Mouse (Mus musculus) intestine, postnatal 0 days (tissue): Measurements from ENCODE around the gene Rgs17. TPM values are rescaled to one million over a fixed set of nuclear protein-coding genes. Genes with fewer than 3 reads are reported as not detected.
A peak's percentile ranks its signal among the peaks of the same experiment; 100 is the strongest.

Experiments
- ATAC-seq: fragments of 200-750 bp; cut with Nextera tagmentation; 2 replicates; pipeline ENCODE4 v1.8.0; 2017; ENCODE audit warnings: mild to moderate bottlenecking, moderate TSS enrichment, moderate library complexity
- H3K27ac ChIP-seq: fragments of 300-500 bp; sonication (generic); 2 replicates; pipeline ENCODE4 v1.5.1; 2014; ENCODE audit warnings: mild to moderate bottlenecking, low read depth, low read length, moderate library complexity
- H3K27me3 ChIP-seq: fragments of 300-500 bp; sonication (generic); replicated peaks from 2 replicates; pipeline ENCODE4 v1.6.1; 2014; ENCODE audit warnings: low read length, mixed read lengths; ENCODE audit not compliant: control insufficient read depth, insufficient read depth
- H3K36me3 ChIP-seq: fragments of 300-500 bp; sonication (generic); 2 replicates; pipeline ENCODE4 v1.6.1; 2014; ENCODE audit warnings: mild to moderate bottlenecking, moderate library complexity; ENCODE audit not compliant: control insufficient read depth, insufficient read depth
- H3K4me1 ChIP-seq: fragments of 300-500 bp; sonication (generic); replicated peaks from 2 replicates; pipeline ENCODE4 v1.6.1; 2014; ENCODE audit warnings: antibody characterized with exemption, low read length, mixed read lengths; ENCODE audit not compliant: control insufficient read depth, insufficient read depth
- H3K4me2 ChIP-seq: fragments of 300-500 bp; sonication (generic); replicated peaks from 2 replicates; pipeline ENCODE4 v1.6.1; 2014; ENCODE audit warnings: low read depth, mild to moderate bottlenecking, moderate library complexity
- H3K4me3 ChIP-seq: fragments of 300-500 bp; sonication (generic); 2 replicates; pipeline ENCODE4 v1.5.1; 2014; ENCODE audit warnings: low read depth, low read length
- H3K9ac ChIP-seq: fragments of 300-500 bp; sonication (generic); 2 replicates; pipeline ENCODE4 v1.6.1; 2014; ENCODE audit warnings: mild to moderate bottlenecking, low read depth, low read length
- H3K9me3 ChIP-seq: fragments of 300-500 bp; sonication (generic); 2 replicates; pipeline ENCODE4 v1.6.1; 2016; ENCODE audit warnings: mixed run types; ENCODE audit not compliant: control insufficient read depth
- CTCF ChIP-seq: sonication (generic); IDR thresholded peaks from 2 replicates; pipeline ENCODE4 v1.5.1; 2016; ENCODE audit warnings: low read depth, mild to moderate bottlenecking, control low read depth, antibody characterized with exemption, moderate library complexity
- WGBS: fragments of 180-500 bp; shearing (Covaris S2); extraction: QIAGEN DNeasy Blood & Tissue Kit; methylation state at CpG from one replicate; pipeline ENCODE4 v1.1.7; 2014; 5-methylcytosine and 5-hydroxymethylcytosine counted together
- polyA plus RNA-seq: library from polyadenylated mRNA; unstranded; fragments of >200 nt; fragmentation: Nextera tagmentation; extraction: Ambion mirVana; gene quantifications from 2 replicates; pipeline ENCODE4 v1.2.1, GENCODE M21; 2015

Rgs17 gene
- polyA plus RNA-seq, 1 experiment from 2014 or later = 1.3 TPM

- peak overlapping the region; percentile 95 for H3K4me2 ChIP-seq
- H3K9ac ChIP-seq = no peak overlapping the region
- H3K9me3 ChIP-seq = no peaks in the 10 kb centered on the region
- no peak overlapping the region for H3K27ac ChIP-seq
- TF ChIP-seq CTCF = no peak
- peak overlapping the region; percentile 53 for H3K4me3 ChIP-seq
- no peaks in the 10 kb centered on the region for H3K4me1 ChIP-seq
- peak; percentile 21; the same call in 1 of the 2 replicates for ATAC-seq
- WGBS = under 1% methylated on average over 12 of the region's 12 CpGs
- no peaks in the 10 kb centered on the region for H3K36me3 ChIP-seq
- H3K27me3 ChIP-seq = no peaks in the 10 kb centered on the region; the same call in 1 of the 2 replicates
Measured at GRCm38 (mm10) chr10:5921031-5921551, 1.1 kb downstream of the Rgs17 start.

DNA sequence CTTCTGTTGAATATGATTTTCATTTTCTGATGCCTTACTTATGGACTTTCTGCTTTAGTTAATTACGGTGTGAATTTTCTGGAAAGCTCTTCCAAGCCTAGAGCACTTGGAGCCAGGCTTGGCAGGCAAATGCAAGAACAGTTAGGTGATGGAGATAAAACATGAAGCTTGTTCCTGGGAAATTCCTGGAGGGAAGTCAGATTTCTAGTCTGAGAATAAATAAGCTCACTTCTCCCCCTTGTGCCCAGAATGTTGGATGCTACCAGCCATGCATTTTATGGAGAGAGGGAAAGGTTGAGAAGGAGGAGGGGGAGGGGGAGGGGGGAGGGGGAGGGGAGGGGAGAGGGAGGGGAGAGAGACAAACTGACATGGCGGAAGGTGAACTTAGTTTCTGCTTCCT is 17.8 kb downstream of the Rgs17 start:
- no peak for TF ChIP-seq CTCF
- no peaks in the 10 kb centered on the region for H3K9me3 ChIP-seq
- no peak overlapping the region for H3K27ac ChIP-seq
- no peak for ATAC-seq
- H3K4me2 ChIP-seq = no peak overlapping the region
- H3K27me3 ChIP-seq = no peaks in the 10 kb centered on the region
- H3K36me3 ChIP-seq = no peaks in the 10 kb centered on the region
- no peak overlapping the region for H3K9ac ChIP-seq
- H3K4me1 ChIP-seq = no peaks in the 10 kb centered on the region
- no peak overlapping the region for H3K4me3 ChIP-seq
- WGBS = 86% methylated on average over 2 of the region's 2 CpGs

DNA sequence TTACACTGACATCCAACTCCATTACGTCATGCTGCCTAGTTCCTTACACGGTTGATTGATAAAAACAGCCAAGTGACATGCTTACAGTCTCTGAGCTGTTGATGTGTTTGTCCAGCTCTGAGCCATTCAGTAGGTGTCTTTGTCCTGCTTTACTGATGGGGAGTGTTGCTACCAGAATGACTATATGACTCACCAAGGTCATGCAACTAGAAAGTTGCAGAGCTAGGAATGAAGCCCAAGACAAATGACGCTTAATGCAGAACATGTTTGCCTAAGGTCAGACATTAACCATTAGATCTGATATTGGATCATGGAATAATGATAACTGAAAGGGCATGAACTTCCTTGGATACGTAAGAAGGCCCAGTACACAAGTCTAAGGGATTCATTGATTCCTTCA is 20.4 kb downstream of the Rgs17 start:
- H3K4me3 ChIP-seq = no peak overlapping the region
- no peak overlapping the region for H3K4me2 ChIP-seq
- WGBS = 38% methylated on average over 4 of the region's 4 CpGs
- no peak for TF ChIP-seq CTCF
- no peaks in the 10 kb centered on the region for H3K27me3 ChIP-seq
- no peaks in the 10 kb centered on the region for H3K4me1 ChIP-seq
- no peaks in the 10 kb centered on the region for H3K9me3 ChIP-seq
- no peak overlapping the region for H3K9ac ChIP-seq
- H3K27ac ChIP-seq = no peak overlapping the region
- H3K36me3 ChIP-seq = no peaks in the 10 kb centered on the region
- no peak for ATAC-seq

GRCm38 (mm10) chr10:5900731-5901130 is 21.5 kb downstream of the Rgs17 start:
- H3K9ac ChIP-seq = no peak overlapping the region
- no peak overlapping the region for H3K4me2 ChIP-seq
- H3K4me3 ChIP-seq = no peak overlapping the region
- no peaks in the 10 kb centered on the region for H3K36me3 ChIP-seq
- TF ChIP-seq CTCF = no peak
- ATAC-seq = no peak
- no peaks in the 10 kb centered on the region for H3K4me1 ChIP-seq
- no peaks in the 10 kb centered on the region for H3K27me3 ChIP-seq
- no peak overlapping the region for H3K27ac ChIP-seq
- no peaks in the 10 kb centered on the region for H3K9me3 ChIP-seq
- 36% methylated on average over 6 of the region's 6 CpGs for WGBS

- no peak overlapping the region for H3K9ac ChIP-seq
- no peak overlapping the region for H3K4me3 ChIP-seq
- WGBS = 65% methylated on average over 3 of the region's 3 CpGs
- no peak for TF ChIP-seq CTCF
- H3K4me1 ChIP-seq = no peaks in the 10 kb centered on the region
- H3K27me3 ChIP-seq = no peaks in the 10 kb centered on the region
- no peak overlapping the region for H3K4me2 ChIP-seq
- no peak for ATAC-seq
- no peaks in the 10 kb centered on the region for H3K9me3 ChIP-seq
- H3K27ac ChIP-seq = no peak overlapping the region
- no peaks in the 10 kb centered on the region for H3K36me3 ChIP-seq
Measured at GRCm38 (mm10) chr10:5877106-5877505, 45.1 kb downstream of the Rgs17 start.

DNA sequence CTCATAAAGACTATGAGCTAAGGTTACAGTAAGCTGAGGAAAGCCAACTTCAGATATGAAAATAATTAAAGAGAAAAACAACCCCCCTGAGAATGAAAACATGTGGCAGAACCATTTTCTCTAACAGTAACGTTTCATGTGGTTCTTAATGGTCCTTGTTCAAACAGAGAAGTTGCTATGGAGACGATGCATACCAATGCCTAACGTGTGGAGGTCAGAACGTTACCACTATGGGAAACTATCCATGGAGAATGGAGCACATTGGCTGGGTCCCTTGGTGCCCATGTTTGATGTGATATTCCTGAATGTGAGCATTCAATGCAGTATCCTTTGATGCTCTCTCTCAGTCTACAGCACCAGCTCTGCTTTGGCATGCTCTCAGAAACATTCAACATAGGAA is 51.1 kb downstream of the Rgs17 start:
- no peak for ATAC-seq
- no peak for TF ChIP-seq CTCF

More for the DNA sequence above, 51.1 kb downstream of the Rgs17 start:
- Histone ChIP-seq H3K4me3 (no peak overlapping the region), H3K9ac (no peak overlapping the region), H3K4me2 (no peak overlapping the region), H3K9me3 (no peaks in the 10 kb centered on the region), H3K27me3 (no peaks in the 10 kb centered on the region), H3K36me3 (no peaks in the 10 kb centered on the region), H3K4me1 (no peaks in the 10 kb centered on the region), H3K27ac (no peak overlapping the region)
- WGBS = 26% methylated on average over 4 of the region's 4 CpGs
